Mouse (Mus musculus): ENCODE data around the gene E030025P04Rik. TPM values are rescaled to one million over a fixed set of nuclear protein-coding genes. Genes with fewer than 3 reads are reported as not detected.

Gene E030025P04Rik
- polyA plus RNA-seq, 1 experiment from 2014 or later = not detected

Other genes with a start within 250 kb of the E030025P04Rik start
- gene Axin2, start 224.0 kb downstream of the E030025P04Rik start, polyA plus RNA-seq (2014; fragmentation: Nextera tagmentation; extraction: Ambion mirVana) = 2.9 and 3.0 TPM in 2 replicates
- gene Rgs9, start 153.8 kb upstream of the E030025P04Rik start, polyA plus RNA-seq (2014; fragmentation: Nextera tagmentation; extraction: Ambion mirVana) = 0.40 and 0.72 TPM in 2 replicates
- gene Gna13, start 218.5 kb upstream of the E030025P04Rik start, polyA plus RNA-seq (2014; fragmentation: Nextera tagmentation; extraction: Ambion mirVana) = 24.9 and 28.9 TPM in 2 replicates